Mouse (Mus musculus): ENCODE data around the gene Slc46a1. TPM values are rescaled to one million over a fixed set of nuclear protein-coding genes. Genes with fewer than 3 reads are reported as not detected.

Slc46a1 gene
- polyA plus RNA-seq, 1 experiment = 9.1 TPM

DNA sequence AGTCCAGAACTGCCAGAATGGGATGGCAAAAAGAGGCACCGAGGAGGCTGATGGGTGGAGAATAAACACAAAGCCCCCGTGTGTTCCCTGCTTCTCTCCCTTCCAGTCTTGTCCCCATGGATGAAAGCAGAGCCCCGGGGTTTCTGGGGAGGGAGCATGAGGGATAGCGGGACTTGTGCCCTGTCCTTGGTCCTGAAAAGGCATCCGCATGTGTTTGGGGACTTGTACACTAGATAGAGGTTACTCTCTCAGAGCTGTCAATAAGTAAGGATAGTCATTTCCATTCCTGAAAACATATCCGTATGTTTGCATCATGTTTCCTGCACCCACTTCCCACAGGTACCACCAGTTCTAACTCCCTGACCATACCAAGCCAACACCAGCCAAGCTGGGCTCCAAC lies 30.4 kb downstream of the Slc46a1 start:
- TF ChIP-seq CTCF (IDR thresholded peaks at IDR 0.05; ENCODE audit: low read depth, low read length) = no peak
- no peak for TF ChIP-seq EP300 (IDR thresholded peaks at IDR 0.05; ENCODE audit: insufficient read depth, low read depth, low read length)
- TF ChIP-seq POLR2A (IDR thresholded peaks at IDR 0.05; ENCODE audit: insufficient read depth, low read length) = no peak
- Histone ChIP-seq H3K4me3 (ENCODE audit: low read depth, low read length) (no peak overlapping the region), H3K4me1 (ENCODE audit: control insufficient read depth, insufficient read depth, low read length) (no peaks in the 10 kb centered on the region), H3K9me3 (replicated peaks; ENCODE audit: control insufficient read depth, insufficient read depth, low read length, poor library complexity, severe bottlenecking) (no peaks in the 10 kb centered on the region), H3K36me3 (ENCODE audit: control insufficient read depth, insufficient read depth, low read length, poor library complexity, severe bottlenecking) (no peaks in the 10 kb centered on the region), H3K27ac (ENCODE audit: insufficient read depth, low read length) (no peak overlapping the region), H3K9ac (ENCODE audit: low read depth, poor library complexity, severe bottlenecking) (no peak overlapping the region), H3K27me3 (ENCODE audit: control insufficient read depth, insufficient read depth, low read length, poor library complexity, severe bottlenecking) (no peaks in the 10 kb centered on the region)

DNA sequence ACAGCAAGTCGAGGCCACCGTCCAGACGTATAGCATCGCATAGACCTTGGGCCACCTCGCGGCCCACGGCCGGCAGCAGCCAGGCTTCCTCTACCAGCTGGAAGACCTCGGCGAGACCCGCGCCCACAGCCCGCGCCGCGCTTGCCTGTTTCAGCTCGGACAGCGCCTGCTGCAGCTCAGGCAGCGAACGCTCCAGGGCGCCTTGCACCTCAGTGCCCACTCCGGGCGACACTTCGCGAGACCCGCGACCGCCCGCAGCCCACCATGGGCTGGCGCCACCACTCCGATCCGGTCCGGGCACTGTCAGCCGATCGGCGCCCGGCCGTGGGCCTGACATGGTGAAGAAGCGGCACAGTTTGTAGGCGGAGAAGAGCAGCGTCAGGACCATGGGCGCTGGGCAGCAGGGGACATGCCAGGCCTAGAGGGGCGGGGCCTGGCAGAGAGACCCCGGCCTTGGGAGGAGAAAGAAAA lies 31.6 kb downstream of the Slc46a1 start:
- Histone ChIP-seq H3K9ac (ENCODE audit: low read depth, poor library complexity, severe bottlenecking) (0 out of 2 replicates have a peak overlapping the region, but pooled peaks have one; percentile 3), H3K4me3 (ENCODE audit: low read depth, low read length) (peak overlapping the region; percentile 41), H3K27ac (ENCODE audit: insufficient read depth, low read length) (no peak overlapping the region), H3K4me1 (ENCODE audit: control insufficient read depth, insufficient read depth, low read length) (no peaks in the 10 kb centered on the region), H3K9me3 (replicated peaks; ENCODE audit: control insufficient read depth, insufficient read depth, low read length, poor library complexity, severe bottlenecking) (no peaks in the 10 kb centered on the region), H3K27me3 (ENCODE audit: control insufficient read depth, insufficient read depth, low read length, poor library complexity, severe bottlenecking) (no peaks in the 10 kb centered on the region), H3K36me3 (ENCODE audit: control insufficient read depth, insufficient read depth, low read length, poor library complexity, severe bottlenecking) (no peaks in the 10 kb centered on the region)
- no peak for TF ChIP-seq POLR2A (IDR thresholded peaks at IDR 0.05; ENCODE audit: insufficient read depth, low read length)
- no peak for TF ChIP-seq CTCF (IDR thresholded peaks at IDR 0.05; ENCODE audit: low read depth, low read length)
- TF ChIP-seq EP300 (IDR thresholded peaks at IDR 0.05; ENCODE audit: insufficient read depth, low read depth, low read length) = no peak

DNA sequence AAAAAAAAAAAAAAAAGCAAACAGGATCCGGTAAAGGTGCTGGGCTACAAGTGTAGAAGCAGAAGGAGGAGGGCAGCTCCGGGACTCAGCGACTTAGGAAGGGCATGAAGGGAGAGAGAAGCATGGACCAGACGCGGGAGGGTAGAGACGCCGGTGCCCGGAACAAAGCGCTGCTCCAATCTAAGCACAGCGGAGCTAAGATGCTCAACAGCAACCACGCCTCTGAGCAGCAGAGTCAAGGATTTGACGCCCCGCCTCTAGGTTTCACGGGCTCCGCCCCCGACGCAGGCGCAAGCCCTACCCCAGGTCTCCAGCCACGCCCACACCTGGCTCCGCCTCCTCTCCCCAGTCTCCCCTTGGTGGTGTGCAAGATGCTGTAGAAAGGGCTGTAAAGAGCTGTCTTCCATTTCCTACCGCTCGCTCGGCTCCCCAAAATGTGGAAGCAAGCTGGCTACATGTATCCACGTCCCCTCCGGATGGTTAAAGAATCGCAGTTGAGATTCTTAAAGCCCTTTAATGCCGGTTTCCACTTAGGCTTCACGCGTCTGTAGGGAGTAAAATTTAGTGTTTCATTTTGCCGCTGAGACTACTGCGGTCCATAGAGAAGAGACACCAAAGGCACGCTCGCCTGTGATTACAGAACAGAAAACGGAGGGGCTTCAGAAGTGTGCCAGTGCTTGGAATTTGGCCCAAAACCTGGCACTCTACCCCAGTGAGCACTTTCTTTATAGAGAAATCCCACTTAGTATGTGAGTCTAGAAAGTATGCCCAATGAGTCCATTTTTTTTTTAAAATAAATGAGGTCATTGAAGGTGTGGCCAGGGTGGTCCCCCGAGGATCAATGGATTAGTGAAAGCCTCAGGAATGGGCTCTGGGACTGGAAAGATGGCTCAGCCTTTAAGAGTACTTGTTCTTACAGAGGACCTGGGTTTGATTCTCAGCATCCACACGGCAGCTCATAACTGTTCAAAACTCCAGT lies 32.3 kb downstream of the Slc46a1 start, which contains the start of gene Sarm1:
Gene Sarm1, minus strand, starts transcription at position 211 of the 979 bp plus-strand sequence.
- Histone ChIP-seq H3K9ac (ENCODE audit: low read depth, poor library complexity, severe bottlenecking) (peak within 1 kb of the TSS; percentile 21; the same call in 1 of the 2 replicates), H3K27me3 (ENCODE audit: control insufficient read depth, insufficient read depth, low read length, poor library complexity, severe bottlenecking) (no peaks in the 10 kb centered on the region), H3K27ac (ENCODE audit: insufficient read depth, low read length) (no peak within 1 kb of the TSS), H3K4me3 (ENCODE audit: low read depth, low read length) (peak within 1 kb of the TSS; percentile 48), H3K4me1 (ENCODE audit: control insufficient read depth, insufficient read depth, low read length) (no peaks in the 10 kb centered on the region), H3K9me3 (replicated peaks; ENCODE audit: control insufficient read depth, insufficient read depth, low read length, poor library complexity, severe bottlenecking) (no peaks in the 10 kb centered on the region), H3K36me3 (ENCODE audit: control insufficient read depth, insufficient read depth, low read length, poor library complexity, severe bottlenecking) (no peaks in the 10 kb centered on the region)
- peak; percentile 85 for TF ChIP-seq POLR2A (IDR thresholded peaks at IDR 0.05; ENCODE audit: insufficient read depth, low read length)
- no peak for TF ChIP-seq EP300 (IDR thresholded peaks at IDR 0.05; ENCODE audit: insufficient read depth, low read depth, low read length)
- TF ChIP-seq CTCF (IDR thresholded peaks at IDR 0.05; ENCODE audit: low read depth, low read length) = no peak

GRCm38 (mm10) chr11:78499004-78499403 lies 33.5 kb downstream of the Slc46a1 start, which contains the start of gene Vtn:
Vtn (plus strand) TSS chr11:78499091.
- peak within 1 kb of the TSS; percentile 48 for H3K4me3 ChIP-seq (ENCODE audit: low read depth, low read length)
- H3K36me3 ChIP-seq (ENCODE audit: control insufficient read depth, insufficient read depth, low read length, poor library complexity, severe bottlenecking) = no peaks in the 10 kb centered on the region
- no peaks in the 10 kb centered on the region for H3K9me3 ChIP-seq (replicated peaks; ENCODE audit: control insufficient read depth, insufficient read depth, low read length, poor library complexity, severe bottlenecking)
- no peak within 1 kb of the TSS for H3K27ac ChIP-seq (ENCODE audit: insufficient read depth, low read length)
- H3K4me1 ChIP-seq (ENCODE audit: control insufficient read depth, insufficient read depth, low read length) = no peaks in the 10 kb centered on the region
- peak within 1 kb of the TSS; percentile 21; the same call in 1 of the 2 replicates for H3K9ac ChIP-seq (ENCODE audit: low read depth, poor library complexity, severe bottlenecking)
- no peaks in the 10 kb centered on the region for H3K27me3 ChIP-seq (ENCODE audit: control insufficient read depth, insufficient read depth, low read length, poor library complexity, severe bottlenecking)
- TF ChIP-seq CTCF (IDR thresholded peaks at IDR 0.05; ENCODE audit: low read depth, low read length) (no peak), EP300 (IDR thresholded peaks at IDR 0.05; ENCODE audit: insufficient read depth, low read depth, low read length) (no peak), POLR2A (IDR thresholded peaks at IDR 0.05; ENCODE audit: insufficient read depth, low read length) (no peak)

- no peaks in the 10 kb centered on the region for H3K36me3 ChIP-seq (ENCODE audit: control insufficient read depth, insufficient read depth, low read length, poor library complexity, severe bottlenecking)
- no peaks in the 10 kb centered on the region for H3K27me3 ChIP-seq (ENCODE audit: control insufficient read depth, insufficient read depth, low read length, poor library complexity, severe bottlenecking)
- no peak overlapping the region for H3K27ac ChIP-seq (ENCODE audit: insufficient read depth, low read length)
- no peak overlapping the region for H3K9ac ChIP-seq (ENCODE audit: low read depth, poor library complexity, severe bottlenecking)
- TF ChIP-seq POLR2A (IDR thresholded peaks at IDR 0.05; ENCODE audit: insufficient read depth, low read length) = no peak
- TF ChIP-seq CTCF (IDR thresholded peaks at IDR 0.05; ENCODE audit: low read depth, low read length) = no peak
- TF ChIP-seq EP300 (IDR thresholded peaks at IDR 0.05; ENCODE audit: insufficient read depth, low read depth, low read length) = no peak
- H3K4me1 ChIP-seq (ENCODE audit: control insufficient read depth, insufficient read depth, low read length) = no peaks in the 10 kb centered on the region
- no peaks in the 10 kb centered on the region for H3K9me3 ChIP-seq (replicated peaks; ENCODE audit: control insufficient read depth, insufficient read depth, low read length, poor library complexity, severe bottlenecking)
- H3K4me3 ChIP-seq (ENCODE audit: low read depth, low read length) = no peak overlapping the region
Observed at GRCm38 (mm10) chr11:78499543-78499942, 34.0 kb downstream of the Slc46a1 start.

All from ES-Bruce4 (cell line).